Mouse (Mus musculus): ENCODE results near the gene Aarsd1. TPM values are rescaled to one million over a fixed set of nuclear protein-coding genes. Genes with fewer than 3 reads are reported as not detected.

Gene Aarsd1
- polyA plus RNA-seq, 1 experiment from 2014 or later = 88.6 TPM

DNA sequence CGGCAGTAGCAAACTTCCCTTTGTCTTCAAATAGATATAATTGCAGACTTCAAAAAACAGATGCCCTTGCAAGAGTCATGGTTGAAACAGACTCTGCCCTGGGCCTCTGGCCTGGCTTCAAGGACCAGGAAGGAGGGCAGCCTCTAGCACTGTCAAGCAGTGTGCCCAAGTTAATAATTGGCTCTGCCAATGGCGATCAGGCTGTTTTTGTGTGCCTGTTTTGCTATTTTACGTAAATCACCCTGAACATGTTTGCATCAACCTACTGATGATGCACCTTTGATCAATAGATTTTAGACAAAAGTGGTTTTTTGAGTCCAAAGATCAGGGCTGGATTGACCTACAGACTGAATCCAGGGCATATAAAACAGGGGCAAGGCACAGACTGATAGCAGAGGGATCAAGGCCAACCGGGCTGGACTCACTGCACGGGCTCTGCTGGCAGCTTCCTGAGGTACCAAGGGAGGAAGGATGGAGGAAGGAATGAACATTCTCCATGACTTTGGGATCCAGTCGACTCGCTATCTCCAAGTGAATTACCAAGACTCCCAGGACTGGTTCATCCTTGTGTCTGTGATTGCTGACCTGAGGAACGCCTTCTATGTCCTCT, 50.0 kb downstream of the Aarsd1 start, which contains the start of gene G6pc:
G6pc (plus strand) TSS at position 236 of the 610 bp plus-strand sequence.
- H3K27ac ChIP-seq = no peak within 1 kb of the TSS
- H3K9ac ChIP-seq = no peak within 1 kb of the TSS
- H3K4me1 ChIP-seq = no peaks in the 10 kb centered on the region
- 89% methylated on average over 8 of the region's 8 CpGs for WGBS
- no peaks in the 10 kb centered on the region for H3K36me3 ChIP-seq
- H3K9me3 ChIP-seq = no peaks in the 10 kb centered on the region
- H3K4me3 ChIP-seq = no peak within 1 kb of the TSS
- H3K27me3 ChIP-seq = no peaks in the 10 kb centered on the region
- no peak for ATAC-seq (ENCODE audit: insufficient number of reproducible peaks, insufficient read depth, low FRiP score, low TSS enrichment, low read depth)
- H3K4me2 ChIP-seq = no peak within 1 kb of the TSS

DNA sequence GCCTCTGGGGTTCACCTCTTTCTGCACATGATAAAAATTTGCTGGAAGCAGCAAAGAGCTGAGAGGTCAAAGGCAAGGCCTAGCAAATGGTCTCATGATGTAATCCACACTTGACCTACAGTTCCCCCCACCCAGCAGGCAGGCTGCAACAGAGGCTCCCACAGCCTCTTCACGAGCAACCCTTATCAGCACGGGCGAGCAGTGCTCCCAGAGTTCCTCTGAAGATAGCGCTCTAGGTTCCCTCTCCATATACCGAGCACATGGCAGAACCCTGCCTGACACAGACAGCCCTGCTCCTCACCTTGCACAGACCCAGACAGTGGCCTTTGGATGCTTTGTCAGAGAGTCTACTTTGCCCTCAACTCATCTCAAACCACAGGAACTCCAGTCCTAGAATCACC, 52.9 kb downstream of the Aarsd1 start:
- Histone ChIP-seq H3K9ac (no peak overlapping the region), H3K36me3 (no peaks in the 10 kb centered on the region), H3K4me1 (no peaks in the 10 kb centered on the region), H3K4me3 (no peak overlapping the region), H3K4me2 (no peak overlapping the region), H3K27ac (no peak overlapping the region), H3K27me3 (no peaks in the 10 kb centered on the region), H3K9me3 (no peaks in the 10 kb centered on the region)
- WGBS = 86% methylated on average over 5 of the region's 5 CpGs
- no peak for ATAC-seq (ENCODE audit: insufficient number of reproducible peaks, insufficient read depth, low FRiP score, low TSS enrichment, low read depth)

DNA sequence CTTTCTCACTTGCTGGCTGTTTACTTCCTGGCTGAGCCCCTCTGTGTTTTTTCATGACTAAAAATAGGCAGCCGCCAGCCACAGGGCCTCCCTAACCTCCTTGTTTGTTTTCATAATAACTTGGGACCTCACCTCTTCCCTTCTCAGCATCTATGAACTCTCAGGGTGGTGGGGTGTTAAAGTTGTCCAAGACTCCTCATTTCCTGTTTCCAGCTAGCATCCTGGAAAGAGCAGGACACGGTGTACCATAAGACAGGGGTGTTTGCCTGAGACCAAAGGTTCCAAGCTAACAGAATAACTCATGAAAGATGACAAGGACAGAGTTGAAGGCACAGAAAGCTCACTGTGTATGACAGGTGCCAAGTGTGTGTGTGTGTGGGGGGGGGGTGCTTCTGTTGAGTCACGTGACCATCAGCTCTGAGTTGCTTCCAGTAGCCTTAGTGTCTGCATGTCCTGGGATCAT, 56.7 kb downstream of the Aarsd1 start:
- H3K9me3 ChIP-seq = no peaks in the 10 kb centered on the region
- H3K9ac ChIP-seq = no peak overlapping the region
- no peak overlapping the region for H3K27ac ChIP-seq
- H3K27me3 ChIP-seq = no peaks in the 10 kb centered on the region
- 65% methylated on average over 3 of the region's 3 CpGs for WGBS
- no peaks in the 10 kb centered on the region for H3K4me1 ChIP-seq
- no peaks in the 10 kb centered on the region for H3K36me3 ChIP-seq
- H3K4me2 ChIP-seq = no peak overlapping the region
- no peak for ATAC-seq (ENCODE audit: insufficient number of reproducible peaks, insufficient read depth, low FRiP score, low TSS enrichment, low read depth)
- no peak overlapping the region for H3K4me3 ChIP-seq

DNA sequence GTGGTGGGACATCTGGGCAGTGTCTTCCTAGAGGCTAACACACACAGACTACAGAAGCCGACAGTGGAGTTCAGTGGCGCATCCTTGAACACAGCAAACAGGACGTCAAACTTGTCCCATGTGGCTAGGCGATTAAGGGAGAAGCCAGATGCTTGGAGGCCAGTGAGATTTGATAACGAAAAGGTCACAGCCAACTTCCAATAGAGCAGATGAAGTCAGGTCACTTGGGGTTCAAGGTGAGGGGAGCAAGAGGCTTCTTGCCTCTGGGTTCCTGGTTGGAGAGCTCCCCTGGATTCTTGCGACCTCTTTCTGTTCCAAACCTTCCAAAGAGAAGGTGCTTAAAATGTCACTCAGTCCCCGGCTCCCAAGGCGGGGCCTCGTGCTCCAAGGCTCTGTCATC, 57.6 kb downstream of the Aarsd1 start:
- no peak for ATAC-seq (ENCODE audit: insufficient number of reproducible peaks, insufficient read depth, low FRiP score, low TSS enrichment, low read depth)
- Histone ChIP-seq H3K36me3 (no peaks in the 10 kb centered on the region), H3K4me3 (no peak overlapping the region), H3K27ac (no peak overlapping the region), H3K4me2 (no peak overlapping the region), H3K27me3 (no peaks in the 10 kb centered on the region), H3K9me3 (no peaks in the 10 kb centered on the region), H3K9ac (no peak overlapping the region), H3K4me1 (no peaks in the 10 kb centered on the region)
- 67% methylated on average over 9 of the region's 9 CpGs for WGBS

DNA sequence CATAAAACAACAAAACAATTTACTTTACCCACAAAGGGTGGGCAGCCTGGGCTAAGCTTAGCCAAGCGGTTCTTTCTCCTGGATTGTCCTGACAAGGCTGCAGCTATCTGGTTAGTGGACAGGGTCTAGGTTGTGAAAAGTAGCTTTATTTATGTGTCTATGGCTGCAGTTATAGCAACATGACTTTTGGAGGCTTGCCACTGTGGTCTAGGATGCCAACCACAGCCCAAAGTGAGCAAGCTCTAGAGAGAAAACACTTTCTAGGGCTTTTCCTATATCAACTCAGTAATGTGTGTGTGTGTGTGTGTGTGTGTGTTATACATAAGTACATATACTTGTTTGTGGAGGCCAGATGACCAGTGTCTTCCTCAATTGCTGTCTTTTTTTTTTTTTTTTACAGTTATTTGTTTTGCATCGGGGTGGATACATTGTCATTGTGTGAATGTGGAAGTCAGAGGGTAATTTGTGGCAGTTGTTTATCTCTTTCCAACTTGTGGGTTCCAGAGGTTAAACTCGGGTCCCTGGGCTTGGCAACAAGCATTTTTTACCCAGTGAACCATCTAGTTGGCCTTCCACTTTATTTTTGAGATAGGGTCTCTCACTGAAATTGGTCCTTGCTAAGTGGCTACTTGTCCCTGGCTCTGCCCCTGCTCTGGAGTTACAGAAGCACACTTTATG, 59.8 kb downstream of the Aarsd1 start:
- H3K36me3 ChIP-seq = no peaks in the 10 kb centered on the region

More for the DNA sequence above, 59.8 kb downstream of the Aarsd1 start:
- Histone ChIP-seq H3K9ac (no peak overlapping the region), H3K27ac (no peak overlapping the region), H3K4me1 (no peaks in the 10 kb centered on the region), H3K4me3 (no peak overlapping the region), H3K27me3 (no peaks in the 10 kb centered on the region), H3K4me2 (no peak overlapping the region), H3K9me3 (no peaks in the 10 kb centered on the region)
- 77% methylated on average over 3 of the region's 3 CpGs for WGBS
- ATAC-seq (ENCODE audit: insufficient number of reproducible peaks, insufficient read depth, low FRiP score, low TSS enrichment, low read depth) = no peak

Small RNA genes within 50 kb of the gene (microRNA-seq; reads per million reads assigned to microRNA genes)
- 0.55 reads per million for gene Mir6929

Other genes with a start within 250 kb of the Aarsd1 start
- 0.50 and 1.2 TPM in 2 replicates for gene Cntnap1, start 247.1 kb downstream of the Aarsd1 start, polyA plus RNA-seq (2015; fragmentation: Nextera tagmentation; extraction: Ambion mirVana)
- 9.7 and 10.2 TPM in 2 replicates for gene Plekhh3, start 246.3 kb downstream of the Aarsd1 start, polyA plus RNA-seq (2015; fragmentation: Nextera tagmentation; extraction: Ambion mirVana)
- 0.15 and 0.27 TPM in 2 replicates for gene Ccr10, start 242.2 kb downstream of the Aarsd1 start, polyA plus RNA-seq (2015; fragmentation: Nextera tagmentation; extraction: Ambion mirVana)
- gene Ezh1, start 191.2 kb downstream of the Aarsd1 start, polyA plus RNA-seq (2015; fragmentation: Nextera tagmentation; extraction: Ambion mirVana) = 16.9 and 19.8 TPM in 2 replicates
- gene Ramp2, start 171.6 kb downstream of the Aarsd1 start, polyA plus RNA-seq (2015; fragmentation: Nextera tagmentation; extraction: Ambion mirVana) = 84.9 and 92.3 TPM in 2 replicates
- gene Vps25, start 163.9 kb downstream of the Aarsd1 start, polyA plus RNA-seq (2015; fragmentation: Nextera tagmentation; extraction: Ambion mirVana) = 106 and 118 TPM in 2 replicates
- 9.8 and 10.9 TPM in 2 replicates for gene Wnk4, start 157.0 kb downstream of the Aarsd1 start, polyA plus RNA-seq (2015; fragmentation: Nextera tagmentation; extraction: Ambion mirVana)
- gene Cntd1, start 138.6 kb downstream of the Aarsd1 start, polyA plus RNA-seq (2015; fragmentation: Nextera tagmentation; extraction: Ambion mirVana) = 1.7 and 2.3 TPM in 2 replicates
- 193 and 196 TPM in 2 replicates for gene Coa3, start 138.5 kb downstream of the Aarsd1 start, polyA plus RNA-seq (2015; fragmentation: Nextera tagmentation; extraction: Ambion mirVana)
- 129 and 130 TPM in 2 replicates for gene Becn1, start 115.3 kb downstream of the Aarsd1 start, polyA plus RNA-seq (2015; fragmentation: Nextera tagmentation; extraction: Ambion mirVana)
- 138 and 148 TPM in 2 replicates for gene Psme3, start 101.4 kb downstream of the Aarsd1 start, polyA plus RNA-seq (2015; fragmentation: Nextera tagmentation; extraction: Ambion mirVana)
- 1.3 and 1.7 TPM in 2 replicates for gene Aoc2, start 92.6 kb downstream of the Aarsd1 start, polyA plus RNA-seq (2015; fragmentation: Nextera tagmentation; extraction: Ambion mirVana)
- gene Aoc3, start 87.0 kb downstream of the Aarsd1 start, polyA plus RNA-seq (2015; fragmentation: Nextera tagmentation; extraction: Ambion mirVana) = 0.10 and 0.15 TPM in 2 replicates
- gene G6pc, start 50.1 kb downstream of the Aarsd1 start, polyA plus RNA-seq (2015; fragmentation: Nextera tagmentation; extraction: Ambion mirVana) = not detected in 2 replicates
- gene Gm27029, start 7.2 kb upstream of the Aarsd1 start, polyA plus RNA-seq (2015; fragmentation: Nextera tagmentation; extraction: Ambion mirVana) = 9.7 and 10.4 TPM in 2 replicates
- gene Rundc1, start 7.5 kb upstream of the Aarsd1 start, polyA plus RNA-seq (2015; fragmentation: Nextera tagmentation; extraction: Ambion mirVana) = 19.5 and 21.8 TPM in 2 replicates
- gene Ptges3l, start 7.7 kb upstream of the Aarsd1 start, polyA plus RNA-seq (2015; fragmentation: Nextera tagmentation; extraction: Ambion mirVana) = 5.5 and 8.1 TPM in 2 replicates
- 342 and 404 TPM in 2 replicates for gene Rpl27, start 24.7 kb upstream of the Aarsd1 start, polyA plus RNA-seq (2015; fragmentation: Nextera tagmentation; extraction: Ambion mirVana)
- gene Ifi35, start 30.8 kb upstream of the Aarsd1 start, polyA plus RNA-seq (2015; fragmentation: Nextera tagmentation; extraction: Ambion mirVana) = 9.1 and 10.9 TPM in 2 replicates
- 14.0 and 16.8 TPM in 2 replicates for gene Rnd2, start 47.4 kb upstream of the Aarsd1 start, polyA plus RNA-seq (2015; fragmentation: Nextera tagmentation; extraction: Ambion mirVana)
- gene Vat1, start 48.6 kb upstream of the Aarsd1 start, polyA plus RNA-seq (2015; fragmentation: Nextera tagmentation; extraction: Ambion mirVana) = 34.2 and 37.5 TPM in 2 replicates
- gene Brca1, start 134.3 kb upstream of the Aarsd1 start, polyA plus RNA-seq (2015; fragmentation: Nextera tagmentation; extraction: Ambion mirVana) = 10.6 and 14.8 TPM in 2 replicates
- gene Nbr1, start 134.5 kb upstream of the Aarsd1 start, polyA plus RNA-seq (2015; fragmentation: Nextera tagmentation; extraction: Ambion mirVana) = 77.1 and 80.7 TPM in 2 replicates
- 3.6 and 3.8 TPM in 2 replicates for gene Tmem106a, start 164.6 kb upstream of the Aarsd1 start, polyA plus RNA-seq (2015; fragmentation: Nextera tagmentation; extraction: Ambion mirVana)
- gene Gm11634, start 181.6 kb upstream of the Aarsd1 start, polyA plus RNA-seq (2015; fragmentation: Nextera tagmentation; extraction: Ambion mirVana) = not detected in 2 replicates
- gene Rdm1, start 209.6 kb upstream of the Aarsd1 start, polyA plus RNA-seq (2015; fragmentation: Nextera tagmentation; extraction: Ambion mirVana) = 55.5 and 63.7 TPM in 2 replicates
- 3.3 and 3.4 TPM in 2 replicates for gene Arl4d, start 247.9 kb upstream of the Aarsd1 start, polyA plus RNA-seq (2015; fragmentation: Nextera tagmentation; extraction: Ambion mirVana)